Mouse (Mus musculus) adrenal gland, postnatal 4 days (tissue): Measurements from ENCODE around the gene Atl3. TPM values are rescaled to one million over a fixed set of nuclear protein-coding genes. Genes with fewer than 3 reads are reported as not detected.

Experiments used
- DNase-seq, 2 experiments: peaks; one replicate each; pipeline ENCODE4 v3.0.0; 2021 to 2022; ENCODE audit warnings: low spot score in 2 of 2, mixed read lengths in 2 of 2
- total RNA-seq, 2 experiments: library from RNA; stranded (reverse); gene quantifications; 2 replicates each; pipeline ENCODE4 v1.2.3; 2021

Gene Atl3
- total RNA-seq, 2 experiments from 2014 or later: 112 to 117 TPM

GRCm38 (mm10) chr19:7558675-7559074 lies 64.8 kb downstream of the Atl3 start:
- DNase-seq: no peak

GRCm38 (mm10) chr19:7559986-7560385 lies 66.1 kb downstream of the Atl3 start:
- DNase-seq: no peak

- DNase-seq: no peak
Measured at GRCm38 (mm10) chr19:7561456-7561855, 67.6 kb downstream of the Atl3 start.

GRCm38 (mm10) chr19:7562601-7563129 lies 68.8 kb downstream of the Atl3 start:
- no peak for DNase-seq

- no peak for DNase-seq
Measured at GRCm38 (mm10) chr19:7563676-7564075, 69.8 kb downstream of the Atl3 start.

- no peak for DNase-seq
Measured at GRCm38 (mm10) chr19:7564457-7564856, 70.6 kb downstream of the Atl3 start.

- DNase-seq: no peak
Measured at GRCm38 (mm10) chr19:7566826-7567225, 73.0 kb downstream of the Atl3 start.

GRCm38 (mm10) chr19:7568364-7568763 lies 74.5 kb downstream of the Atl3 start:
- no peak for DNase-seq

GRCm38 (mm10) chr19:7569650-7570049 lies 75.8 kb downstream of the Atl3 start:
- no peak for DNase-seq

- DNase-seq: no peak
Measured at GRCm38 (mm10) chr19:7576180-7576579, 82.3 kb downstream of the Atl3 start.

- no peak for DNase-seq
Measured at GRCm38 (mm10) chr19:7577710-7578109, 83.9 kb downstream of the Atl3 start.

GRCm38 (mm10) chr19:7581042-7581441 lies 87.2 kb downstream of the Atl3 start:
- DNase-seq: no peak

GRCm38 (mm10) chr19:7583101-7583500 lies 89.3 kb downstream of the Atl3 start:
- DNase-seq: no peak

- no peak for DNase-seq
Measured at GRCm38 (mm10) chr19:7583599-7583998, 89.8 kb downstream of the Atl3 start.

- no peak for DNase-seq
Measured at GRCm38 (mm10) chr19:7585279-7585678, 91.4 kb downstream of the Atl3 start.

- no peak for DNase-seq
Measured at GRCm38 (mm10) chr19:7585764-7586163, 91.9 kb downstream of the Atl3 start.

Other genes starting within 250 kb of the Atl3 start
- 10 to 100 TPM; 13.4 to 14.8 TPM for gene Rcor2, start 226.7 kb upstream of the Atl3 start, total RNA-seq
- 10 to 100 TPM; 74.7 to 81.2 TPM for gene Mark2, start 152.2 kb upstream of the Atl3 start, total RNA-seq
- 10 to 100 TPM; 35.4 to 39.4 TPM for gene Spindoc, start 111.0 kb upstream of the Atl3 start, total RNA-seq
- 10 to 100 TPM; 45.3 to 49.2 TPM for gene 2700081O15Rik, start 76.4 kb upstream of the Atl3 start, total RNA-seq
- 100 to 1,000 TPM; 130 to 147 TPM for gene Rtn3, start 10.8 kb upstream of the Atl3 start, total RNA-seq
- gene Pla2g16, start 63.4 kb downstream of the Atl3 start, total RNA-seq: 10 to 100 TPM; 33.0 to 41.5 TPM
- 10 to 100 TPM; 10.4 to 12.3 TPM for gene Lgals12, start 113.2 kb downstream of the Atl3 start, total RNA-seq
- not detected for gene Hrasls5, start 118.5 kb downstream of the Atl3 start, total RNA-seq
- 1 to 10 TPM in 1 of 2 experiments, under 1 TPM in 1; 0.14 to 2.4 TPM for gene Slc22a19, start 217.3 kb downstream of the Atl3 start, total RNA-seq